Mouse (Mus musculus) lung, postnatal 0 days (tissue): ENCODE results near the gene Gm20388.

ENCODE experiments used
- CTCF ChIP-seq: IDR thresholded peaks from 2 replicates; pipeline ENCODE4 v1.5.1; 2016; ENCODE audit warnings: antibody characterized with exemption, mild to moderate bottlenecking
- EP300 ChIP-seq: IDR thresholded peaks from 2 replicates; pipeline ENCODE4 v1.6.1; 2016; ENCODE audit warnings: antibody characterized with exemption, mild to moderate bottlenecking, control low read depth

- TF ChIP-seq CTCF (peak; percentile 71), EP300 (no peak)
These were observed 1697.0 kb downstream of the Gm20388 start for GRCm38 (mm10) chr8:121607661-121608060.
